Mouse (Mus musculus) natural killer cell, adult 2 months (primary cell): ENCODE results near the gene Hoxa10.

ENCODE experiments used
- DNase-seq, 2 experiments: peaks; one replicate each; pipeline ENCODE4 v3.0.0; 2022; ENCODE audit warnings: low spot score in 2 of 2

Hoxa10 gene

GRCm38 (mm10) chr6:52217895-52218642 is 22.6 kb downstream of the Hoxa10 start:
- DNase-seq: no peak

GRCm38 (mm10) chr6:52217459-52217768 is 23.2 kb downstream of the Hoxa10 start:
- no peak for DNase-seq

DNA sequence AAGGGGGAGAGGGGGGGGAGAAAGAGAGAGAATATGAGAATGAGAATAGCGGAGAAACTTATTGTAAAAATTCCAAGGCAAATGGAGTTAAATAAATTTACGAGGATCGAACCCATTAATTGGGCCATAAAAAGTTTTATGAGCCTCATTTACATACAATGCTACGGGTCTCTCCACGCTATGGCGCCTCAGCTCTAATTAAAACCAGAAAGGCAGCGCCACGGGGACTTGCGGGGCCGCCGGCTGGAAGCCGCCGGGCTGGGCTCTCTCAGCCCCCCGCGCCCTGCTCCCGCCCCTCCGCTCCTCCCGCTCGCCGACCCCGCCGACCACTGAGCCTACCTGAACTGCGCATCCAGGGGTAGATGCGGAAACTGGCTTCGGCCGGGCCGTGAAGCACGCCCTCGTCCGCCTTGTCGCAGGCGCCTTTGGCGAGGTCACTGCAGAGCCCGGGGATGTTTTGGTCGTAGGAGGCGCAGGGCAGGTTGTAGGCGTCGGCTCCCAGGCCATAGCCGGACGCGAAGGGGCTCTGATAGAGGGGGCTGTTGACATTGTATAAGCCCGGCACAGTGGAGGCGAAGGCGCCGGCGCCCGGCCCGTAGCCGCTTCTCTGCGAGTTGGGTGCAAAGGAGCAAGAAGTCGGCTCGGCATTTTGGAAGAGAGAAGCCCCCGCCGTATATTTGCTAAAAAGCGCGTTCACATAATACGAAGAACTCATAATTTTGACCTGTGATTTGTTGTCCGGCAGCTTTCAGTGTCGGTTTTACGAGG is 23.8 kb downstream of the Hoxa10 start:
- no peak for DNase-seq

DNA sequence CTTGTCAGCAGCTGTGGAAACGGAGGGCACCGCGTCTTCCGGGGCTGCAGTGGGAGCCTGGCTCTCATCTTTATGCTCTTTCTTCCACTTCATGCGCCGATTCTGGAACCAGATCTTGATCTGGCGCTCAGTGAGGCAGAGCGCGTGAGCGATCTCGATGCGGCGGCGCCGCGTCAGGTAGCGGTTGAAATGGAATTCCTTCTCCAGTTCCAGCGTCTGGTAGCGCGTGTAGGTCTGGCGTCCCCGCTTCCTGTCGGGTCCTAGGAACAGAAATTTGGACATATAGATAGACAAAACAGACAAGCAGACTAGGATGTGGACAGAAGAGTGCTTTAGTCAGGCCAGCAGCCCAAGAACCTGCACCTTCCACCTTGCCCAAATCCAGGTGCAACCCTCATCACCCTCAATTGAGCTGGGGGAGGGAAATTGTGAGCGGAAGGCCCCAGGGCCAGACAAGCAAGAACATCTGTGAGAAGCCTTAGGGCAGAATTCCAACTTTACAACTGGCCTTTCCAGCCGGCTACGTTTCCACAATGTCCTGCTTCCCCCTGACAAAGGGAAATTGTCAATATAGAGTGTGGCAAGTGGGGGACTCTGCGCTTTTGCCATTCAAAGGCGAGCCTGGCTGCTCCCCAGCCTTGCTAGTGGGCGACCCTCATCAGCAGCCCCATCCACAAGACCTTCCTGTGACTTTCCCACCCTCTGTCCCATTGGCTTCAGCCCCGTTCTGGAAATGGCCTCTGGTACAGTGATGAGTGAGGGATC is 24.7 kb downstream of the Hoxa10 start:
- DNase-seq: no peak

- DNase-seq: no peak
These were observed 25.6 kb downstream of the Hoxa10 start for GRCm38 (mm10) chr6:52215070-52215469.

GRCm38 (mm10) chr6:52214271-52214670 is 26.4 kb downstream of the Hoxa10 start:
- no peak for DNase-seq

- no peak for DNase-seq
These were observed 27.3 kb downstream of the Hoxa10 start, which contains the start of the genes Hoxa3 and Gm28308 for GRCm38 (mm10) chr6:52213119-52213986. Hoxa3 (minus strand) TSS chr6:52213336. Gm28308 (minus strand) TSS chr6:52213339.

- peak in 1 of 2 experiments; percentile 52 for DNase-seq
These were observed 28.0 kb downstream of the Hoxa10 start for GRCm38 (mm10) chr6:52212556-52213118.

DNA sequence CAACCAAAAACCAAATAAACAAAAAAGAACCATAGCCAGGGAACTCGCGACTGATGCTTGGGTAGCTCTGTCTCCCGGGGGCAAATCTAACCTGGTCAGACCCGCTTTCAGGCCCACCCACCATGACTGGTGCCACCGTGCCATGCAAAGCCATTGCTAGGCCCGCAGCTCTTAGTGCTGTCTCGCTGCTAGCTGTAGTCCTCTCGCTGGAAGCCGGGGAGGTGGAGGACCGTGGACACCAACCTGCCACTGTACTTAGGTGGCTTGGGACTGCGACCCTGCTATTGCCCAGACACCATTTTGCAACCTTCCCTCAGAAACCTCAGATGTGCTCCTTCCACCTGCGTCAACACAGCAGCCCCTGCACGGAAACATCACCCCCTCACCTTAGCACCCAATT is 28.7 kb downstream of the Hoxa10 start:
- DNase-seq: no peak

GRCm38 (mm10) chr6:52211170-52211935 is 29.3 kb downstream of the Hoxa10 start:
- DNase-seq: peak; percentile 55 to 65

- no peak for DNase-seq
These were observed 31.0 kb downstream of the Hoxa10 start for GRCm38 (mm10) chr6:52209685-52210046.

GRCm38 (mm10) chr6:52208868-52209684 is 31.6 kb downstream of the Hoxa10 start:
- no peak for DNase-seq

DNA sequence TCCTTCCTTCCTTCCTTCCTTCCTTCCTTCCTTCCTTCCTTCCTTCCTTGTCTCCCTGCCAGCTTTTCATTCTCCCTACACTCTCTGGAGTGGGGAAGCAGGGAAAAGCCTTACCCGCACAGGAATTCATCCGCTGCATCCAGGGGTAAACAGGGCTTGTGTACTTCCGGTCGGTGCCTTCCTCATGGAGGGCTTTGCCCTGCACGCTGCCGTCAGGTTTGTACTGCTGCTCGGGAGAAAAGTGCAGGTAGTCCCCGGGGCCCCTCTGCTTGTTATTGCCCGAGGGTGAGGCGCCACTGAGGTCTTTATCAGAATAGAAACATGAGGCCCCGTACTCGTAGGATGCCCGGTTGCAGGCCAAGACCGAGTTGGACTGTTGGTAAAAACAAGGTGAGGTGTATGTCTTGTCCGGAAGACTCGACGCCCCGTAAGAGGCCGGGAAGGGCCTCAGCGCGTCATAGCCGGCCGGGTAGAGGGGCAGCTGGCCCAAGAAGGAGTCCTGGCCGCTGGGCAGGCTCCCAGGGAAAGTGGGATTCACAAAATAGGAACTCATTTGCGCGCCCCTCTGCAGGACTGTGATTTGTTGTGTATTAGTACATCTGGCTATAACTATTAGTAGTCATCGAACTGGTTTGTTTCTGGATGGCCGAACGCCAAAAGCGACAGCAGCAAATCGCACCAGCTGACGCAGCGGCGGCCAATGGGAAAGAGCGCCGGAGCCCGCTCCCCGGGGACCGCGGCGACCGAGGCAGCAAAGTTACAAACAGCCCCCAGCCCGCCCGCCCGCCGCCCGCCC is 32.4 kb downstream of the Hoxa10 start, which contains the start of gene Hoxa6:
Hoxa6 (minus strand) TSS at position 651 of the 796 bp plus-strand sequence.
- DNase-seq: no peak

GRCm38 (mm10) chr6:52207684-52207976 is 33.0 kb downstream of the Hoxa10 start:
- no peak for DNase-seq

- no peak for DNase-seq
These were observed 33.6 kb downstream of the Hoxa10 start for GRCm38 (mm10) chr6:52206882-52207683.

DNA sequence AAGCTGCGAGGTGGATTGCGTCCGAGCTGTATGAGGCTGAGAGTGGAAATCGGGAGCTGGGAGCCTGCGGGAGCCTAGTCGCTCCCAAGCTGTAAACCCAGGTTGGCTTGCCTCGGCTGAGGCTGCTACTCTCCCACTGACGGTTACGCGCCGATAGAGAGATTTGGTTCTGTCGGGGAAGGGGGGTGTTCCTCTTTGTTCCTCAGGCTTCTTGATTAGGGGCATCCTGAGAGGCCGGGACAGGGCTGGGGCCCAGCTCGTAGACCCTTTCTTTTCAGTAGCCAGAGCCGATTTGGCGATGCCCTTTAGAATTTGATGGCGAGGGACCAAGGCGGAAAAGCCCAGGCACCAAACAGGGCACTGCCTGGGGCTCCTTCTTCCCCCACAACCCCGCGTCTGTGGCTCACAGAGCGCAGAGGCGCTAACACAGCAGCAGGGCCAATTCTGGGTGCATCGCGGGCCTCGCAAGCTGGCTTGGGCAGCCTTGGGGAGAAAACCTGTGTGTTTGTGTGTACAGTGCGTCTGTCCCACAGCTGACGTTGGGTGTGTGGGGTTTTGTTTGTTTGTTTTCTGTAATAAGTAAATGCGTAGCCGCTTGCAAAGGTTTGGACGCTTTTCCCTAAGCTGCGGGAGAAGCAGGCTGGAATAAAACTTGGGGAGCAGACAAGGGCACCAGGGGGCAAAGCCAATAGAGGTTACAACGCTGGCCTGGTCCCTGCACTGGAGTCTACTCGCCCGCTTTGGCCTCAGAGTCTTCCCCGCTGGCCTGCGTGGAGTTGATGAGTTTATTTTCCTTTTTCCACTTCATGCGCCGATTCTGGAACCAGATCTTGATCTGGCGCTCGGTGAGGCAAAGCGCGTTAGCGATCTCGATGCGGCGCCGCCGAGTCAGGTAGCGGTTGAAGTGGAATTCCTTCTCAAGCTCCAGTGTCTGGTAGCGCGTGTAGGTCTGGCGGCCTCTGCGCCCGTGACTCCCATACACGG is 34.7 kb downstream of the Hoxa10 start:
- no peak for DNase-seq

DNA sequence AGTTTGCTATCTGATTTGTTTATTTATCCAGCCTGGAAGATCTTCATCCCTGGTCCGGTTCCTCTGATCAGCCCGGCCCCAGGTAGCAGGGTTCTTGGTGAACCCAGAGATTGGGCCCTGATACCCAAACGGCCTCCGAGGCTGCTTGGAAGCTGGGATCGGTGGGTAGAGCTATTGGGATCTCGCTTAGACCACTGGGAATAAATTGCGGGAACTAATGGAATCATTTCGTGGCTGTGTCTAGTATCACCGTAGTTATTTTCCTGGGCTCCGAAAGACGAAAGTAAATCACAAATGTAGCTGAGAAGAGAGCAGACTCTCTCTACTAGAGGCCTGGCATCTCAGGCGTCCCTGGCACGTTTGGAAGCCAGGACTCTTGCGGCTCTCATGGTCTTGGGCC is 35.4 kb downstream of the Hoxa10 start:
- DNase-seq: no peak
